Mouse (Mus musculus) C2C12 (cell line): ENCODE measurements around the gene Cbr4.

Experiments
- CEBPB ChIP-seq: IDR thresholded peaks from one replicate; pipeline ENCODE4 v1.6.1; 2011; ENCODE audit warnings: low read depth, mild to moderate bottlenecking, control low read depth, moderate library complexity
- CTCF ChIP-seq: IDR thresholded peaks from one replicate; pipeline ENCODE4 v1.5.1; 2011; ENCODE audit not compliant: control insufficient read depth, insufficient read depth, insufficient read length
- MAX ChIP-seq: IDR thresholded peaks from one replicate; pipeline ENCODE4 v1.6.1; 2011; ENCODE audit warnings: mild to moderate bottlenecking, control low read depth

DNA sequence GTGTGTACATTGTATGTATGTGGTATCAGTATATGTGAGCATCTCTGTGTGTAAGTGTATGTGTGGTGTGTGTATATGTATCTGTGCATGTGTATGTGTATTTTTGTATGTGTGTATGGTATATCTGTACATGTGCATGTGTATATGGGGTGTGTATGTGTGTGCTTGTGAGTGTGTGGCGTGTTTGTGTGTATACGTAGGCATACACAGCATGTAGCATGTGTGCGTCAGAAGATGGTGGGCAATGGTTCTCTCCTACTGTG lies 20.1 kb upstream of the Cbr4 start:
- TF ChIP-seq MAX (no peak), CTCF (no peak), CEBPB (no peak)
